Mouse (Mus musculus) stomach, embryonic 14.5 days (tissue): Measurements from ENCODE around the gene Prkca. TPM values are rescaled to one million over a fixed set of nuclear protein-coding genes. Genes with fewer than 3 reads are reported as not detected.

Source experiments
- ATAC-seq: fragments of 200-750 bp; cut with Nextera tagmentation; 2 replicates; pipeline ENCODE4 v1.8.0; 2017; ENCODE audit warnings: low read depth, moderate TSS enrichment; ENCODE audit not compliant: insufficient number of reproducible peaks, insufficient read depth, low FRiP score
- H3K27ac ChIP-seq: fragments of 300-500 bp; sonication (generic); 2 replicates; pipeline ENCODE4 v1.5.1; 2014; ENCODE audit warnings: mild to moderate bottlenecking, low read length, moderate library complexity, mixed read lengths
- H3K27me3 ChIP-seq: fragments of 300-500 bp; sonication (generic); 2 replicates; pipeline ENCODE4 v1.6.1; 2014; ENCODE audit warnings: low read length, control low read depth, mixed read lengths; ENCODE audit not compliant: control insufficient read depth, insufficient read depth
- H3K36me3 ChIP-seq: fragments of 300-500 bp; sonication (generic); 2 replicates; pipeline ENCODE4 v1.6.1; 2014; ENCODE audit warnings: mild to moderate bottlenecking, control low read depth, low read length, moderate library complexity, mixed read lengths; ENCODE audit not compliant: control insufficient read depth, insufficient read depth
- H3K4me1 ChIP-seq: fragments of 300-500 bp; sonication (generic); 2 replicates; pipeline ENCODE4 v1.6.1; 2014; ENCODE audit warnings: low read length, control low read depth, mixed read lengths; ENCODE audit not compliant: control insufficient read depth, insufficient read depth
- H3K4me2 ChIP-seq: fragments of 300-500 bp; sonication (generic); replicated peaks from 2 replicates; pipeline ENCODE4 v1.6.1; 2014; ENCODE audit warnings: low read depth, low read length, control low read depth
- H3K4me3 ChIP-seq: fragments of 300-500 bp; sonication (generic); 2 replicates; pipeline ENCODE4 v1.5.1; 2014; ENCODE audit warnings: low read depth, low read length, control low read depth
- H3K9ac ChIP-seq: fragments of 300-500 bp; sonication (generic); replicated peaks from 2 replicates; pipeline ENCODE4 v1.6.1; 2014; ENCODE audit warnings: low read depth, mild to moderate bottlenecking, control low read depth, low read length, moderate library complexity, mixed read lengths
- H3K9me3 ChIP-seq: fragments of 300-500 bp; sonication (generic); 2 replicates; pipeline ENCODE4 v1.6.1; 2016; ENCODE audit warnings: low read depth, low read length, control low read depth; ENCODE audit not compliant: control insufficient read depth
- WGBS: fragments of 180-500 bp; shearing (Covaris S2); extraction: QIAGEN DNeasy Blood & Tissue Kit; methylation state at CpG from one replicate; pipeline ENCODE4 v1.1.7; 2014; 5-methylcytosine and 5-hydroxymethylcytosine counted together
- polyA plus RNA-seq: library from polyadenylated mRNA; unstranded; fragments of >200 nt; fragmentation: Nextera tagmentation; extraction: Ambion mirVana; gene quantifications from 2 replicates; pipeline ENCODE4 v1.2.1, GENCODE M21; 2014

Gene Prkca
- polyA plus RNA-seq, 1 experiment from 2014 or later: 8.6 TPM

DNA sequence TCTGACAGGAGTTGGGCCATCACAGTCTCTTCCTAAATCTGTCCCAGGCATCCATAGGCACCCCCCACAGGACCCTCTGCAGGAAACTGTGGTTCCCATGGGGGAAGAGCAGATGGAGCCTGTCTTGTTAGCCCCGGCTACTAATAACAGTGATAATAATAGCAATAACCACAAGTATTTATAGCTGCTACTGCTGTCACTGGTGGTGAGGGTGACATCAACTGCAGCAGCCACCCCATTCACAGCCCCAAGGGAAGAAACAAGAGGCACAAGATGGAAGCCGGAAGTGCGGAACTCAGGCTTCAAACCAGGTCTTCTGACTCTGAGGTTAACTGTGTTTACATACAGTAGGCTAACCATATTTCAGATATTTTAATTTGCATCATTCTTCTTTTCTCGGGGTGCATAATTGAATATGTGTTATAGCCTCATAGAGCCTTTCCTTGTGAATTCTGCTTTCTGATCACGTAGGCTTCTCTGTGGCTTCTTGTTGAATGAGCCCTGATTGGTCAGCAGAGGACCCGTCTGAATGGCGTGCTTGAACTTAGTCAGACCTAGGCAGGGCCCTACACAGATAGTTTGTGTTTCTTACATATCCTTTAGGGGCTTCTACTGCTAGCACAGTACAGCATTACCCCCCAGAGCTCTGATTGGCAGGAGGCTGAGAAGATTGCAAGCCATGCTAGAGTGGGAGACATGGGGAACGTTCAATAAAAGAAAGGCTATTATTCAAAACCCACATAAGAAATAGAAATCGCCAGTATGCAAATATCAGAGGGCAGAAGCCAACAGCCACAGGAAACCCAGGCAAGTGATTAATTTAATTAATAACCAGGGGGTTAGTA lies 189.5 kb downstream of the Prkca start:
- no peak overlapping the region for H3K4me2 ChIP-seq
- H3K4me3 ChIP-seq: no peak overlapping the region
- no peak overlapping the region for H3K9ac ChIP-seq
- H3K9me3 ChIP-seq: peaks cover 3% of the 10 kb centered on the region; the same call in 1 of the 2 replicates
- H3K27ac ChIP-seq: no peak overlapping the region
- no peak for ATAC-seq
- H3K36me3 ChIP-seq: no peaks in the 10 kb centered on the region
- no peaks in the 10 kb centered on the region for H3K27me3 ChIP-seq
- H3K4me1 ChIP-seq: no peaks in the 10 kb centered on the region
- 81% methylated on average over 9 of the region's 9 CpGs for WGBS

DNA sequence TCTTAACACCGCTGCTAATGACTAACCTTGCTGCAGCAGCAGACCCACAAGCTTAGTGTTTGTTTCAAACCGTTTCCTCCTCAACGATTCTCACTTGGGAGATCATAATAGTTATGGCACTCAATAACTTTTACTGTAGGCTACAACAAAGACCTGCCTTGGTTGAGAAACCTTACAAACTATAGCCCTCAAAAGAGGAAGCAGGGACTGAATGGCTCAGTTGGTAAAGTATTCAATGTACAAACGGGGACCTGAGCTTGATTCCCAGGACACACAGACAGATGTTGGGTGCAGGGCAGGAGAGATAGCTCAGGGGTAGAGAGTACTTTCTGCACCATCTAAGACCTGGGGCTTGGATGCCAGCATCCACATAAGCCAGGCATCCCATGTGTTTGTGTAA lies 191.1 kb downstream of the Prkca start:
- no peaks in the 10 kb centered on the region for H3K36me3 ChIP-seq
- peaks cover 12% of the 10 kb centered on the region; the same call in 1 of the 2 replicates for H3K4me1 ChIP-seq
- H3K9me3 ChIP-seq: no peaks in the 10 kb centered on the region
- ATAC-seq: no peak
- no peaks in the 10 kb centered on the region for H3K27me3 ChIP-seq
- H3K4me2 ChIP-seq: no peak overlapping the region
- WGBS: 61% methylated on average over 4 of the region's 4 CpGs
- no peak overlapping the region for H3K9ac ChIP-seq
- no peak overlapping the region for H3K27ac ChIP-seq
- H3K4me3 ChIP-seq: no peak overlapping the region

DNA sequence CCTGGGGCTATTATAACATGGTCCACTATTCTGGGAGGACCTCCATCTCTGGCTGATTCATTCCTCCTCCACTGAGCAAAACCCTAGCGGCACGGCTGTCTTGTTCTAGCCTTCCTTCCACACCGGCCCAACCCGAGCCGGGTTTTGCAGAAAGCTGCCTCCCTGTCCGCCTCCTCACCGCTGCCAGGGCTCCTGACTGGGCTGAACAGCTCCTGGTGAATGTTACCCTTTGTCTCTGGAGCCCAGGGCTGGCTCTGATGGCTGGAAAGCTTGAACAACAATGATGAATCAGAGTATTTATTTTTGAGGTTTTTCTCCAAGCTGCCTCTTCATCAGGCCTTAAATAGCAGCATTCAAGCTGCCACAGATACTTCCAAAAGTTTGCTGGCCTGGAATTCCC lies 193.3 kb downstream of the Prkca start:
- Histone ChIP-seq H3K4me2 (no peak overlapping the region), H3K4me3 (no peak overlapping the region), H3K9ac (no peak overlapping the region), H3K9me3 (no peaks in the 10 kb centered on the region), H3K27ac (no peak overlapping the region), H3K36me3 (no peaks in the 10 kb centered on the region), H3K4me1 (peaks cover 15% of the 10 kb centered on the region; the same call in 1 of the 2 replicates), H3K27me3 (no peaks in the 10 kb centered on the region)
- ATAC-seq: no peak
- WGBS: 56% methylated on average over 7 of the region's 7 CpGs

DNA sequence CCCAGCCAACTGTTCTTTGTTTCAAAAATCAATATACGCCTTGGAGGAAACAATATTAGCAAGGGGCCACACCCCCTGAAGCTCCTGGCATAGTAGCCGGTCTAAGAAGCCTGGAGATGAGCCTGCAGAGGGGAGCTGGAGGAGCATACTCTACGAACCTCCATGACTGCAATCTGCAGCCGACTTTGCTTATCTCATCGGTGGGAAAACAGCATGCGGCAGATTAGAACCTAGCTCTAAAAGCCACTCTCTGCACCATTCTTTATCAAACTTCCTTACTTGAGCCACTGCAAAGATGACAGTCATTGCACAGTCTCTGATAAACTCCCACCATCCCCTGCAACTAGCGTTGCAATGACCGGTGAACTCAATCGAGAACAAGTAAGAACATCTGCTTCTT lies 194.5 kb downstream of the Prkca start:
- Histone ChIP-seq H3K4me3 (no peak overlapping the region), H3K27ac (no peak overlapping the region), H3K36me3 (no peaks in the 10 kb centered on the region), H3K9ac (no peak overlapping the region), H3K4me1 (peaks cover 15% of the 10 kb centered on the region; the same call in 1 of the 2 replicates), H3K9me3 (no peaks in the 10 kb centered on the region), H3K4me2 (no peak overlapping the region), H3K27me3 (no peaks in the 10 kb centered on the region)
- ATAC-seq: no peak
- 44% methylated on average over 9 of the region's 9 CpGs for WGBS

DNA sequence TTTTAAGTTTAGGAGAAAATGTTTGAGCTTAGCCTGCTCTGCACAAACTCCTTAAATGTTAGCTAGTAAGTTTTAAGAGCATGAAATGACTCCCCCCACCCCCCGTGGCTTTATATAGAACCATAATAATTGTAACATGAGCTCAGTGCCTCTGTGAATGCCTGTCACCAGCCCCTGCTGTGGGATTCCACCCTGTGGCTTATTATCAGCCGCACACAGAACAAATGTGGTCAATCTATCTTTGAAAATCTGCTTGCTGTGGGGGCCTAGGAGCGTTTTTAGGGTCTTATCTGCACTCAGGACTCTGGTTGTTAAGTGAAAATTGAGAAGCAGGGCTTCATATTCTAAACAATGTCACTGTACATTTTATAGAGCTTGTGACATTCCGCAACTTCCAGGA lies 195.2 kb downstream of the Prkca start:
- ATAC-seq: no peak
- Histone ChIP-seq H3K9me3 (no peaks in the 10 kb centered on the region), H3K27ac (no peak overlapping the region), H3K4me3 (no peak overlapping the region), H3K4me2 (no peak overlapping the region), H3K27me3 (no peaks in the 10 kb centered on the region), H3K4me1 (peaks cover 15% of the 10 kb centered on the region; the same call in 1 of the 2 replicates), H3K9ac (no peak overlapping the region), H3K36me3 (no peaks in the 10 kb centered on the region)
- WGBS: 29% methylated on average over 4 of the region's 4 CpGs

DNA sequence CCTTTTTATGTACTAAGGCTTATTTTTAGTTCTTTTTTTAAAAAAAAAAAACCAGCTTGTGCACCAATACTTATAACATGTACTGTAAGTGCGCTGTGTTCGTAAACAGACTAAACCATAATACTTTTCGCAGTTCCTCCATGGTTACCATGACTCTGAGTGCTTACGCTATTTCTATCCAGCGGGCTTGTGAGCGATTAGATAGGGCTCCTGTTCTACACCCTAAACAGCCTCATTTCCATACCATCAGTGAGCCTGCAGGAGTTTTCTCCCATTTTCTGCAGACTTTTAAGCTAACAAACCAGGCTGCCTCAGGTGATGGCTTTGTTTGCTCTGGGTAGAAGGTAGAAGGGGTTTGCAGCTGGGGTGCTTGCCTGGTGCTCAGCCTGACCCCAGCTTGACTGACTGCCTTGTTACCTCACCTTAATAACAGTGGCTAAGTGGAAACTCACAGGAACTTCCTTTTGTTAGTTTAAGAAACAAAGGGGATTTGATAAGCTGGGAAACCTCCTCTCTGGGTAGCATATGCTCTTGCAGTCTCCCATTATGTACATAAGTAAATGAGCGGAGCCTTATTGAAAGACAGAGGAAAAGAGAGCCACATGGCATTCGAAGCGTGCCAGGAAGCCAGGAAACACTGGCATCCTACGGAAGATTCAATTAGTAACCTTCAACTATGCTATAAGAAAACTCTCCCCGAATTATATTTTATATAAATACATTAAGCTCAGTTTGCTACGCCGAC lies 197.8 kb downstream of the Prkca start:
- no peaks in the 10 kb centered on the region for H3K9me3 ChIP-seq
- no peaks in the 10 kb centered on the region for H3K36me3 ChIP-seq
- H3K4me2 ChIP-seq: no peak overlapping the region
- no peaks in the 10 kb centered on the region for H3K27me3 ChIP-seq
- no peak overlapping the region for H3K9ac ChIP-seq
- no peak overlapping the region for H3K4me3 ChIP-seq
- peaks cover 15% of the 10 kb centered on the region; the same call in 1 of the 2 replicates for H3K4me1 ChIP-seq
- H3K27ac ChIP-seq: peak overlapping the region; percentile 28; the same call in 1 of the 2 replicates
- 52% methylated on average over 13 of the region's 13 CpGs for WGBS
- peak; percentile 82 for ATAC-seq

DNA sequence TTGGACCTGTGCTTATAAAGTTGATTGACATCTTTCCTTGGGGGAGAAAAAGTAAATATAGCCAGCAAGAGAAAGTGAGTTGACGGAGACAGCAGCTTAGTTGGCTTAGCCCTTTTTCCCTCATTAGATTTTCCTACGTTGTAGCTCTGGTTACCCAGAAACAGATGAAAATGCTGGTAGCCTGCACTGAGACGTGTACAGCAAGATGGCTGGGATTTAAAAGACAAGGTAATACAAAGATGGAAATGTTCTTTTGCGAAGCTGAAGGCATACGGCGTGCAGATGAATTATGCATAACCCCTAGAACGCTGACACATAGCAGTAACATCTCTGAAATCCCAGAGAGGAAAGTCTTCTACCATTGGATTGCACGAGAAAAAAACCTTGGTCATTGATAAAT lies 198.6 kb downstream of the Prkca start:
- 76% methylated on average over 8 of the region's 8 CpGs for WGBS
- Histone ChIP-seq H3K9me3 (no peaks in the 10 kb centered on the region), H3K27me3 (no peaks in the 10 kb centered on the region), H3K4me1 (peaks cover 15% of the 10 kb centered on the region; the same call in 1 of the 2 replicates), H3K4me2 (no peak overlapping the region), H3K36me3 (no peaks in the 10 kb centered on the region), H3K4me3 (no peak overlapping the region), H3K27ac (no peak overlapping the region), H3K9ac (no peak overlapping the region)
- ATAC-seq: no peak

DNA sequence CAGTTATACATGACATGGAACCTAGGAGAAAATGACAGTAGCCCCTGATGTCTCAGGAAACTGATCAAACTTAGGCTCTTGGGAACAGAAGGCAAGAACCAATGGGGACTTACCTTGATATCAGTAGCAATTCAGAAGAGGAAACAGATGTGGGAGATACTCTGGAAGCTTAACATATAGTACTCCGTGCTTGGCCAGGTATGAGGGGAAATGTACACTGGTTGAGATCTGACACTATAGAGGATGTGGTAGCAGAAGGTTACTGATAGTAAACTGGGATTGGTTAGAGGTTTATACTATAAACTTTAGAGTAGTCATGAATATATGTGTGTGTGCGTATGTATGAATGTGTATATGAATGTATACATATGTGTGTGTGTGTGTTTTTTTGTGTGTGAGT lies 200.0 kb downstream of the Prkca start:
- peaks cover 12% of the 10 kb centered on the region; the same call in 1 of the 2 replicates for H3K4me1 ChIP-seq
- no peak for ATAC-seq
- 83% methylated on average over 2 of the region's 2 CpGs for WGBS
- no peak overlapping the region for H3K27ac ChIP-seq
- no peaks in the 10 kb centered on the region for H3K27me3 ChIP-seq
- no peak overlapping the region for H3K9ac ChIP-seq
- no peaks in the 10 kb centered on the region for H3K36me3 ChIP-seq
- no peak overlapping the region for H3K4me2 ChIP-seq
- H3K4me3 ChIP-seq: no peak overlapping the region
- no peaks in the 10 kb centered on the region for H3K9me3 ChIP-seq
